Mouse (Mus musculus) E14TG2a.4 (cell line): ENCODE data around the gene Dennd6a.
A peak's percentile ranks its signal among the peaks of the same experiment; 100 is the strongest.

ENCODE experiments used
- CTCF ChIP-seq: conservative IDR thresholded peaks from 2 replicates; pipeline ENCODE4 v1.5.1; 2014; ENCODE audit warnings: low read length
- NANOG ChIP-seq: IDR thresholded peaks from 2 replicates; pipeline ENCODE4 v1.6.1; 2014; ENCODE audit warnings: borderline replicate concordance, low read length, mixed read lengths
- POU5F1 ChIP-seq: IDR thresholded peaks from 2 replicates; pipeline ENCODE4 v1.6.1; 2014; ENCODE audit warnings: low read length, borderline replicate concordance

DNA sequence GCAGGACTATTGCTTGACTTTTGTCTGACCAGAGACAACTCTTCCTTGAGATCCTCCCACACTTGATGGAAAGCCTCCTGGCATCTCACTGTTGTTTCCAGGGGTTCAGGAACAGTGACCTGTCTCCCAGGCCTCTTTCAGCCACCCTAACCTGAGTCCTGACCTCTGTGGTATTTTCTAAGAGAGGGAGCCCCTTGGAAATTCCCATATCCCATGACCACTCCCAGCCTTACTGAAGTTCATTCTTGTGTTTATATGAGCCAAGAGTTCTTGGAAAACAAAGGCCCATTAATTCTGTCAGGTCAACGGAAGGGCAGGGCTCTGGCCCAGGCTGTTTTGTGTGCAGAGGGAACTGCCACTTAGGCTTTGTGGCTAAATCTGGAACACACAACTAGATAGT, 16.1 kb upstream of the Dennd6a start:
- no peak for TF ChIP-seq CTCF
- TF ChIP-seq NANOG, result 0 out of 2 replicates have a peak, but pooled peaks have one; percentile 13
- no peak for TF ChIP-seq POU5F1
